Mouse (Mus musculus) hindbrain, embryonic 11.5 days (tissue): ENCODE results near the gene Rpl32. TPM values are rescaled to one million over a fixed set of nuclear protein-coding genes. Genes with fewer than 3 reads are reported as not detected.

Experiments used
- ATAC-seq: fragments of 200-750 bp; cut with Nextera tagmentation; 2 replicates; pipeline ENCODE4 v1.8.0; 2017; ENCODE audit warnings: mild to moderate bottlenecking, moderate TSS enrichment, moderate library complexity; ENCODE audit not compliant: low FRiP score
- DNase-seq: peaks from one replicate; pipeline ENCODE4 v3.0.0-alpha.2; 2015; ENCODE audit warnings: low spot score
- H3K27ac ChIP-seq: fragments of 300-500 bp; sonication (generic); 2 replicates; pipeline ENCODE4 v1.5.1; 2014; ENCODE audit warnings: mild to moderate bottlenecking, low read depth, low read length
- H3K27me3 ChIP-seq: fragments of 300-500 bp; sonication (generic); 2 replicates; pipeline ENCODE4 v1.6.1; 2014; ENCODE audit warnings: mild to moderate bottlenecking, low read length, moderate library complexity, mixed read lengths; ENCODE audit not compliant: control insufficient read depth, insufficient read depth
- H3K36me3 ChIP-seq: fragments of 300-500 bp; sonication (generic); 2 replicates; pipeline ENCODE4 v1.6.1; 2014; ENCODE audit warnings: mild to moderate bottlenecking, low read length, moderate library complexity, mixed read lengths; ENCODE audit not compliant: control insufficient read depth, insufficient read depth
- H3K4me1 ChIP-seq: fragments of 300-500 bp; sonication (generic); replicated peaks from 2 replicates; pipeline ENCODE4 v1.6.1; 2014; ENCODE audit warnings: low read length, mixed read lengths; ENCODE audit not compliant: control insufficient read depth, insufficient read depth
- H3K4me2 ChIP-seq: fragments of 300-500 bp; sonication (generic); replicated peaks from 2 replicates; pipeline ENCODE4 v1.6.1; 2014; ENCODE audit warnings: mild to moderate bottlenecking, low read depth, low read length
- H3K4me3 ChIP-seq: fragments of 300-500 bp; sonication (generic); 2 replicates; pipeline ENCODE4 v1.5.1; 2014; ENCODE audit warnings: low read depth, low read length
- H3K9ac ChIP-seq: fragments of 300-500 bp; sonication (generic); 2 replicates; pipeline ENCODE4 v1.6.1; 2014; ENCODE audit warnings: low read depth, low read length
- H3K9me3 ChIP-seq: fragments of 300-500 bp; sonication (generic); 2 replicates; pipeline ENCODE4 v1.6.1; 2016; ENCODE audit warnings: low read length; ENCODE audit not compliant: control insufficient read depth
- WGBS: fragments of 180-500 bp; shearing (Covaris S2); extraction: QIAGEN DNeasy Blood & Tissue Kit; methylation state at CpG from one replicate; pipeline ENCODE4 v1.1.7; 2014; 5-methylcytosine and 5-hydroxymethylcytosine counted together
- polyA plus RNA-seq: library from polyadenylated mRNA; unstranded; fragments of >200 nt; fragmentation: Nextera tagmentation; extraction: Ambion mirVana; gene quantifications from 2 replicates; pipeline ENCODE4 v1.2.1, GENCODE M21; 2014

Gene Rpl32
- polyA plus RNA-seq, 1 experiment from 2014 or later = 1,778 TPM

DNA sequence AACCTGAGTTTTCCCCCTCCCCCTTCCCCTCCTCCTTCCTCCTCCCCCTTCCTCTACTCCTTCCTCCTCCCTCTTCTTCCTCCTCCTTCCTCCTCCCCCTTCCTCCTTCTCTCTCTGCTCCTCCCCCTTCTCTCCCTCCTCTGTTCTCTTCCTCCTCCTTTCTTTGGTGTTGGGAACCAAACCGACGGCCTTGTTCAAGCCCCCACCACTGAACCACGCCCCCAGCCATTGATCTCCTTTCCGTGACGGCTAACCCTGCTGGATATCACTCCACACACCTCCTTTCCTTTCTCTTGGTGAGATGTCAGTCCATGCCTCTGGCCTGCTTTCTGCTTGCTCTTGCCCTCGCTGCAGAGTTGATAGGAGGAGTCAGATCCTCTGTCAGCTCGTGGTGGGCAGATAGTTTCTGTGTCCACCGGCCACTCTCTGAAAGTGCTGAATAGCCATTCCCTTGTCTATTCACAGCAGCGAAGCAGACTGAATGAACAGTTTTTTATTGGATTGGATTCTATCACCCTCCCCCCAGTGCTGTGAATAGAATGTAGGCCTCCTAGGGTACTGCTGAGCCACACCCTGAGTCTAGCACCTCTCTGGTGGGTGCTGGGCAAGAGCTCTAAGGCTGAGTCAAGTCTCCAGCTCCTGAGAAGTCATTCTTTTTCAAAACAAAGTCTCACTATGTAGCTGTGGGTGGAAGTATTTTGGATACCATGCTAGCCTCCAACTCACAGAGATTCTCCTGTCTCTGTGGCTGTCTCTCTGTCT, 46.4 kb downstream of the Rpl32 start, which contains the start of gene Tmem40:
Gene Tmem40 (minus strand): TSS at position 416 of the 762 bp plus-strand sequence.
- no peak within 1 kb of the TSS for H3K4me3 ChIP-seq
- peak within 1 kb of the TSS; percentile 68 for H3K27ac ChIP-seq
- peak; percentile 69 for DNase-seq
- no peaks in the 10 kb centered on the region for H3K27me3 ChIP-seq
- no peaks in the 10 kb centered on the region for H3K9me3 ChIP-seq
- peaks cover 9% of the 10 kb centered on the region; the same call in 1 of the 2 replicates for H3K4me1 ChIP-seq
- ATAC-seq = peak; percentile 51; the same call in 1 of the 2 replicates
- H3K4me2 ChIP-seq = no peak within 1 kb of the TSS
- WGBS = 1% methylated on average over 9 of the region's 9 CpGs
- peak within 1 kb of the TSS; percentile 8; the same call in 1 of the 2 replicates for H3K9ac ChIP-seq
- no peaks in the 10 kb centered on the region for H3K36me3 ChIP-seq

GRCm38 (mm10) chr6:115760982-115761381, 47.6 kb downstream of the Rpl32 start:
- Histone ChIP-seq H3K36me3 (no peaks in the 10 kb centered on the region), H3K4me2 (no peak overlapping the region), H3K27me3 (no peaks in the 10 kb centered on the region), H3K27ac (no peak overlapping the region), H3K9ac (no peak overlapping the region), H3K4me3 (no peak overlapping the region), H3K4me1 (peaks cover 9% of the 10 kb centered on the region; the same call in 1 of the 2 replicates), H3K9me3 (no peaks in the 10 kb centered on the region)
- WGBS = 57% methylated on average over 4 of the region's 4 CpGs
- DNase-seq (no peak), ATAC-seq (no peak)

DNA sequence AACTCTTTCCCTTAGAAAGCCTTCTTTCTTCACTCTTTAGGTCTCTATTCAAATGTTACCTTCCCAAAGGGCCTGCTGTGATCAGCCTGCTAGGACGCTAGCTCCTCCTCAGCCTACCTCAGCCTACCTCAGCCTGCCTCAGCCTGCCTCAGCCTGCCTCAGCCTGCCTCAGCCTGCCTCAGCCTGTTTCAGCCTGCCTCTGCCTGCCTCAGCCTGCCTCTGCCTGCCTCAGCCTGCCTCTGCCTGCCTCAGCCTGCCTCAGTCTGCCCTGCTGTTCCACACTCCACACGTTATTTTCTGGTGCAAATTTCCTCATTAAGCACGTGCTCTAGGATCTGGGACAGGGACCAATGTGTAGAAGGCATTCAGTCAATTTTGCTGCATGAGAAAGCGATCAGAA, 48.4 kb downstream of the Rpl32 start:
- H3K4me2 ChIP-seq = no peak overlapping the region
- no peak overlapping the region for H3K4me3 ChIP-seq
- DNase-seq (no peak), ATAC-seq (no peak)
- no peak overlapping the region for H3K9ac ChIP-seq
- H3K27me3 ChIP-seq = no peaks in the 10 kb centered on the region
- H3K27ac ChIP-seq = no peak overlapping the region
- H3K36me3 ChIP-seq = no peaks in the 10 kb centered on the region
- no peaks in the 10 kb centered on the region for H3K9me3 ChIP-seq
- 89% methylated on average over 4 of the region's 4 CpGs for WGBS
- H3K4me1 ChIP-seq = peaks cover 9% of the 10 kb centered on the region; the same call in 1 of the 2 replicates

DNA sequence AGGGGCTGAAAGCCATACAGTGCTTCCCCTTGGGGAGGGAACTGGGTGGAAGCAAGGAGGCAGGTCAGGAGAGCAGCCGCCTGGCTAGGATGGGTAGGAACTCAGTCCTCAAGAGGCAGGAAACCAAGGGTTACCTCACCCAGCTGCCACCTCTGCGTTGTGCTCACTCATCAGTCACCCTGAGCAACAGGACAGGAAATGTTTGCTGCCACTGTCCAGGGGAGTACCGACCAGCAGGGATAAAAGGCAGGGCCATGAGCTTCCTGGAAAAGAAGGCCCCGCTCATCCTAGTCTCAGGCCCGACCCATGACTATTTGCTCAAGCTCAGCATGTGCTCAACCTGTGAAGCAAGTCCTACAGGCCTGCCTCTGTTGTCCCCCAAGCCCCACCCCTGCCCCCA, 49.1 kb downstream of the Rpl32 start:
- 72% methylated on average over 5 of the region's 5 CpGs for WGBS
- Histone ChIP-seq H3K36me3 (no peaks in the 10 kb centered on the region), H3K27ac (no peak overlapping the region), H3K4me1 (peaks cover 9% of the 10 kb centered on the region; the same call in 1 of the 2 replicates), H3K4me3 (no peak overlapping the region), H3K4me2 (no peak overlapping the region), H3K27me3 (no peaks in the 10 kb centered on the region), H3K9me3 (no peaks in the 10 kb centered on the region), H3K9ac (no peak overlapping the region)
- DNase-seq (no peak), ATAC-seq (no peak)

GRCm38 (mm10) chr6:115758981-115759435, 49.5 kb downstream of the Rpl32 start:
- Histone ChIP-seq H3K4me2 (no peak overlapping the region), H3K4me3 (no peak overlapping the region), H3K4me1 (peaks cover 8% of the 10 kb centered on the region; the same call in 1 of the 2 replicates), H3K9me3 (no peaks in the 10 kb centered on the region), H3K27me3 (no peaks in the 10 kb centered on the region), H3K9ac (no peak overlapping the region), H3K36me3 (no peaks in the 10 kb centered on the region), H3K27ac (no peak overlapping the region)
- 72% methylated on average over 9 of the region's 9 CpGs for WGBS
- ATAC-seq = no peak
- DNase-seq = no peak

- H3K4me1 ChIP-seq = no peaks in the 10 kb centered on the region
- 81% methylated on average over 7 of the region's 7 CpGs for WGBS
- no peaks in the 10 kb centered on the region for H3K36me3 ChIP-seq
- no peak overlapping the region for H3K9ac ChIP-seq
- no peak overlapping the region for H3K4me2 ChIP-seq
- DNase-seq (no peak), ATAC-seq (no peak)
- no peaks in the 10 kb centered on the region for H3K9me3 ChIP-seq
- H3K4me3 ChIP-seq = no peak overlapping the region
- H3K27me3 ChIP-seq = no peaks in the 10 kb centered on the region
- no peak overlapping the region for H3K27ac ChIP-seq
Measured at GRCm38 (mm10) chr6:115755536-115755935, 53.0 kb downstream of the Rpl32 start.

Other genes with a start within 250 kb of the Rpl32 start
- 0.11 and 0.18 TPM in 2 replicates for gene Mkrn2os, start 216.2 kb downstream of the Rpl32 start, polyA plus RNA-seq
- gene Mkrn2, start 206.8 kb downstream of the Rpl32 start, polyA plus RNA-seq = 19.6 and 28.6 TPM in 2 replicates
- gene Raf1, start 132.1 kb downstream of the Rpl32 start, polyA plus RNA-seq = 148 and 157 TPM in 2 replicates
- gene Tmem40, start 46.3 kb downstream of the Rpl32 start, polyA plus RNA-seq = 1.9 and 2.1 TPM in 2 replicates
- gene Cand2, start 34.2 kb downstream of the Rpl32 start, polyA plus RNA-seq = 20.2 and 23.3 TPM in 2 replicates
- gene Efcab12, start 29.7 kb upstream of the Rpl32 start, polyA plus RNA-seq = 2.1 TPM in 2 replicates
- gene Mbd4, start 44.6 kb upstream of the Rpl32 start, polyA plus RNA-seq = 22.2 and 24.5 TPM in 2 replicates
- gene Ift122, start 44.7 kb upstream of the Rpl32 start, polyA plus RNA-seq = 22.5 and 26.8 TPM in 2 replicates
- 0.22 and 0.39 TPM in 2 replicates for gene Rho, start 123.0 kb upstream of the Rpl32 start, polyA plus RNA-seq
- not detected in 2 replicates for gene H1foo, start 136.2 kb upstream of the Rpl32 start, polyA plus RNA-seq
- gene Plxnd1, start 186.3 kb upstream of the Rpl32 start, polyA plus RNA-seq = 17.5 and 18.8 TPM in 2 replicates